Mouse (Mus musculus): ENCODE results near the gene Tgoln1. TPM values are rescaled to one million over a fixed set of nuclear protein-coding genes. Genes with fewer than 3 reads are reported as not detected.

Tgoln1 gene
- total and polyA plus RNA-seq, 2 experiments from 2014 or later: 29.8 to 36.3 TPM

DNA sequence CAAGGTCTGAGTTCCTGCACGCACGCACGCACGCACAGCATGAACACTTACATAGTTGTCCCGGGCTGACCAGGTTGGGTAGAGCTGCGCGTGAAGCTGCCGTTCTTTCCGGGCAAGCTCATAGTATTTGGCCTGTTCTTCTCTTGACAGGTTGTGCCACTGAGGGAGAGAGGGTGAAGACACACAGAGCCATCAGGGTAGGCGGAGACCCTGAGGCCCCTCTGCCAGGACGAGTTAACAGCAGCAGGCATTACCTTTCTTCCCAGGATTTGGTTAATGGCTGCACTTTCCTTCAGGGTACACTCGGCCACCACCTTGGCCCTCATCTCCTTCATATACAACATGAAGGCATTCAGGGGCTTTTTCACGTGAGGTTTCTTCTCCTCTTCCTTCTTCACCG, 14.2 kb upstream of the Tgoln1 start:
- H3K4me3 ChIP-seq (ENCODE audit: low read length): no peak overlapping the region
- no peaks in the 10 kb centered on the region for H3K36me3 ChIP-seq (ENCODE audit: insufficient read depth, low read length)
- no peak for DNase-seq (ENCODE audit: low spot score)
- no peaks in the 10 kb centered on the region for H3K27me3 ChIP-seq (ENCODE audit: insufficient read depth, low read length)
- no peak overlapping the region for H3K27ac ChIP-seq
- 86% methylated on average over 14 of the region's 14 CpGs for WGBS
- no peak overlapping the region for H3K9ac ChIP-seq (replicated peaks; ENCODE audit: low read length)
- ATAC-seq: no peak
- H3K9me3 ChIP-seq (ENCODE audit: low read length): no peaks in the 10 kb centered on the region
- no peak overlapping the region for H3K4me2 ChIP-seq (ENCODE audit: low read depth, low read length)
- TF ChIP-seq CTCF (IDR thresholded peaks at IDR 0.05; ENCODE audit: low read depth): no peak
- no peaks in the 10 kb centered on the region for H3K4me1 ChIP-seq (ENCODE audit: insufficient read depth, low read length)

DNA sequence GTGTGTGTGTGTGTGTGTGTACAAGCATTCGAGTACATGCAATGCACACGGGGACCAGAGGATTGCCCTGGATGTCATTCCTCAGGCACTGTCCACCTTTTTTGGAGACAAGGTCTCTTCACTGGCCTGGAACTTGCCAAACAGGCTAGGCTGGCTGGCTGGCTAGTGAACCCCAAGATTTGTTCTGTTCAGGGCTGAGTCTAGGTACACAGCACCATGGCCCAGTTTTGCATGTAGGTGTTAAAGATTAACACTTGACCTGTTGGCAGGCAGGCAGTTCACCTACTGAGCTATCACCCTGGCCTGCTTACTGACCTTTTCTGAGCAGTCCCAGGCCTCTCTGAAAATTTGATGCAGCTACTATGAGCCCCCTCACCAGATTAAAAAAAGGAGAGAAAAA, 13.6 kb upstream of the Tgoln1 start:
- DNase-seq (ENCODE audit: low spot score): no peak
- no peak overlapping the region for H3K9ac ChIP-seq (replicated peaks; ENCODE audit: low read length)
- H3K9me3 ChIP-seq (ENCODE audit: low read length): no peaks in the 10 kb centered on the region
- no peaks in the 10 kb centered on the region for H3K4me1 ChIP-seq (ENCODE audit: insufficient read depth, low read length)
- H3K27me3 ChIP-seq (ENCODE audit: insufficient read depth, low read length): no peaks in the 10 kb centered on the region
- no peak overlapping the region for H3K4me2 ChIP-seq (ENCODE audit: low read depth, low read length)
- TF ChIP-seq CTCF (IDR thresholded peaks at IDR 0.05; ENCODE audit: low read depth): no peak
- H3K27ac ChIP-seq: no peak overlapping the region
- H3K36me3 ChIP-seq (ENCODE audit: insufficient read depth, low read length): no peaks in the 10 kb centered on the region
- 92% methylated on average over 2 of the region's 2 CpGs for WGBS
- no peak overlapping the region for H3K4me3 ChIP-seq (ENCODE audit: low read length)
- ATAC-seq: no peak

DNA sequence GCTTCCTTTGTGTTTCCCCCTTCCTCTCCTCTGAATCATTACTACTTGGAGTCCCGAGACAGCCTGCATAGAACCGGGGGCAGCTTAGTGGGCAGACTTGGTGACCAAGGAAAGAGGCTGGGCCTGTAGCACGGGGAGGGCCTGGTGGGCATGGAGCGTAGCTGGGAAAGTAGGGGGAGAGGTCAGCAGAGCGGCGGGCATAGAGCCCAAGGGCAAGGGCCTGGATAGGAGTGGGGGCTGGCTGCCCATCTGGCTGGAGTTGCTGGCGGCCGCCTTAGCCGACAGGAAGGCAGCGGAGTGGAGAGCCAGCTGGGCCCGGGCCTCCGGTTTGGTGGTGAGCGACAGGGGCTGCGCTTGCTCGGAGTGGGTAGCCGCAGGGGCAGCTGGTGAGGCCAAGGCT, 10.5 kb upstream of the Tgoln1 start:
- H3K4me2 ChIP-seq (ENCODE audit: low read depth, low read length): no peak overlapping the region
- H3K27me3 ChIP-seq (ENCODE audit: insufficient read depth, low read length): no peaks in the 10 kb centered on the region
- no peak overlapping the region for H3K9ac ChIP-seq (replicated peaks; ENCODE audit: low read length)
- no peaks in the 10 kb centered on the region for H3K4me1 ChIP-seq (ENCODE audit: insufficient read depth, low read length)
- H3K9me3 ChIP-seq (ENCODE audit: low read length): no peaks in the 10 kb centered on the region
- H3K36me3 ChIP-seq (ENCODE audit: insufficient read depth, low read length): no peaks in the 10 kb centered on the region
- no peak for TF ChIP-seq CTCF (IDR thresholded peaks at IDR 0.05; ENCODE audit: low read depth)
- peak; percentile 69 for ATAC-seq
- peak overlapping the region; percentile 26; the same call in 1 of the 2 replicates for H3K27ac ChIP-seq
- DNase-seq (ENCODE audit: low spot score): peak; percentile 40
- no peak overlapping the region for H3K4me3 ChIP-seq (ENCODE audit: low read length)
- 61% methylated on average over 16 of the region's 16 CpGs for WGBS

DNA sequence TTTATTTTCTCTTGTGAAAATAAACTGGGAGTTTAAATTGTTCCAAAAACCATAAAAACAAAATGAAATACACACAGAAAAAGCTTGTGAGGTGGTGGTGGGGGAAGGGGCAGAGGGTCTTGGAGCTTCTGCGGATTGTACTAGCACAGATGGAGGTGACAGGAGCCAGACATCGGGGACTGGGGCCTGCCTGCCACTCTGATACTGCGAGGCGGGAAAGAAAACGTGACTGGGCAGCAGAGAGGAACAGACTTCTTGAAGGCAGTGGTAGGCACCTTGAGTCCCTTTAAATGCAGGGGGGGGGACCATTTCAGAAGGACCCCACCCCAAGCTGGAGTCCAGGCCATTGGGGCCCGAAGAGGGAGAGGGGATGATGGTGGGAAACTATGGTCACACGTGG, 9.6 kb upstream of the Tgoln1 start:
- Histone ChIP-seq H3K4me1 (ENCODE audit: insufficient read depth, low read length) (no peaks in the 10 kb centered on the region), H3K27ac (no peak overlapping the region), H3K9me3 (ENCODE audit: low read length) (no peaks in the 10 kb centered on the region), H3K9ac (replicated peaks; ENCODE audit: low read length) (no peak overlapping the region), H3K27me3 (ENCODE audit: insufficient read depth, low read length) (no peaks in the 10 kb centered on the region), H3K4me2 (ENCODE audit: low read depth, low read length) (no peak overlapping the region), H3K36me3 (ENCODE audit: insufficient read depth, low read length) (no peaks in the 10 kb centered on the region), H3K4me3 (ENCODE audit: low read length) (no peak overlapping the region)
- no peak for TF ChIP-seq CTCF (IDR thresholded peaks at IDR 0.05; ENCODE audit: low read depth)
- DNase-seq (ENCODE audit: low spot score) (no peak), ATAC-seq (no peak)
- 72% methylated on average over 7 of the region's 7 CpGs for WGBS

DNA sequence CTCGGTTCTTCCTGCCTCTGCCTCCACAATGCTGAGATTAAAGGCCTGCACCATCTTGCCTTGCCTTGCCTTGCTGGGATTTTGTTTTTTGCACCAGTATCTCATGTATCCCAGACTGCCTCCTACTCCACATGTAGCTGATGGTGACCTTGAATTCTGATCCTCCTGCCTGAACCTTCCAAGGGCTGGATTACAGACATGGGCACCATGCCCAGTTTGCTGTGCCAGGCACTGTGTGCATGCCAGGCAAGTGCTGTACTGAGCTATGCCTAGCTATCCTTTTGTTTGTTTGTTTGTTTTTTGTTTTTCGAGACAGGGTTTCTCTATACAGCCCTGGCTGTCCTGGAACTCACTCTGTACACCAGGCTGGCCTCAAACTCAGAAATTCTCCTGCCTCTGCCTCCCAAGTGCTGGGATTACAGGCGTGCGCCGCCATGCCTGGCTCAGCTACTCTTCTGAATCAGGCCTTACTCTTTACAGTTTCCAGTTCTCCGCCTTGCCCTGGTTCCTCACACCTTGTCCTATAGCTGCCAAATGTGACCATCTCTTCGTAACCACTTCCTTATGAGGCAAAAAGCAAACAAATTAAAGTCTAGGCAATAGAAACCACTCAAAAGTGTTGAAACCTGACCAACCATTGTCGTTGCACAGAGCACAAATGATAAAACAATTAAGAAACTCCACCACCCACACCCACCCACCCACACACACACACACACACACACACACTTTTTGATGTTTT, 7.0 kb upstream of the Tgoln1 start:
- DNase-seq (ENCODE audit: low spot score) (no peak), ATAC-seq (no peak)
- H3K9ac ChIP-seq (replicated peaks; ENCODE audit: low read length): no peak overlapping the region
- H3K4me1 ChIP-seq (ENCODE audit: insufficient read depth, low read length): no peaks in the 10 kb centered on the region
- no peaks in the 10 kb centered on the region for H3K27me3 ChIP-seq (ENCODE audit: insufficient read depth, low read length)
- H3K4me2 ChIP-seq (ENCODE audit: low read depth, low read length): no peak overlapping the region
- H3K27ac ChIP-seq: no peak overlapping the region
- H3K9me3 ChIP-seq (ENCODE audit: low read length): no peaks in the 10 kb centered on the region
- 89% methylated on average over 8 of the region's 8 CpGs for WGBS
- no peak overlapping the region for H3K4me3 ChIP-seq (ENCODE audit: low read length)
- no peak for TF ChIP-seq CTCF (IDR thresholded peaks at IDR 0.05; ENCODE audit: low read depth)
- H3K36me3 ChIP-seq (ENCODE audit: insufficient read depth, low read length): no peaks in the 10 kb centered on the region

DNA sequence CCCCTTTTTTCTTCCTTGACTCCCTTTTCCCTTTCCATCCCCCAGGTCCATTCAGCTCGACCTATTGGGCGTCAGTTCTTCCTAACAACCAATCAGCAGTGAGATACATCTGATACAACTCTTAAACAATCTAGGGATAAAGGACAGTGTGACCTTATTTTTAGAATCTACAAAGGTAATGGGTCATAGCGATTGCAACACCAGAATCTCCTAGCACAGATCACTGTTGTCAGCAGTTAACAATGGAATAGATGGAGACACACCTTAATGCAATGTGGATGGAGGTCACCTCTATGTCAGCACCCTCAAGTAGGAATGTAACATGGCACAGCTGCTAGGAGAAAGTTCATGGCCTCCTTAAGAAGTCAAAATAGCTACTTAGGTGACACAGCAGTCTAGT, 6.1 kb upstream of the Tgoln1 start:
- Histone ChIP-seq H3K27ac (no peak overlapping the region), H3K4me3 (ENCODE audit: low read length) (no peak overlapping the region), H3K36me3 (ENCODE audit: insufficient read depth, low read length) (no peaks in the 10 kb centered on the region), H3K4me2 (ENCODE audit: low read depth, low read length) (no peak overlapping the region), H3K9me3 (ENCODE audit: low read length) (no peaks in the 10 kb centered on the region), H3K4me1 (ENCODE audit: insufficient read depth, low read length) (no peaks in the 10 kb centered on the region), H3K9ac (replicated peaks; ENCODE audit: low read length) (no peak overlapping the region), H3K27me3 (ENCODE audit: insufficient read depth, low read length) (no peaks in the 10 kb centered on the region)
- WGBS: 41% methylated on average over 3 of the region's 3 CpGs
- DNase-seq (ENCODE audit: low spot score) (no peak), ATAC-seq (no peak)
- TF ChIP-seq CTCF (IDR thresholded peaks at IDR 0.05; ENCODE audit: low read depth): no peak

DNA sequence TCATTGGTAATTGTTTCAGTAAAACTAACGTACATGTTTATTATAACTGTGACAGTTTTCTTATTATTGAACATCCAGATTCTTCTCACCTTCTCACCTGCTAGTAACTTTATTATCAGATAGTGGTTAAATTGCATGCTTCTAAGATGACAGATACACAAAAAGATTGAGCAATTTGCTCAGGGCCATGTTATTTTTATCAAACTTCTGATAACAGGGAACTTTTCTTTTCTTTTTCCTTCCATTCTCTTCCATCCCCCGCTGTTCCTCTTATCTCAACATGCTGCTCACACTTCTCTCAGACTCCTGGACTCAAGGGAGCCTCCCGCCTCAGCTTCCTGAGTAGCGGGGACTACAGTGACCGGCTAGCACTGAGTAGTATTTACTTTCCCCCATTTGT, 4.1 kb upstream of the Tgoln1 start:
- no peak overlapping the region for H3K9ac ChIP-seq (replicated peaks; ENCODE audit: low read length)

More for the DNA sequence above, 4.1 kb upstream of the Tgoln1 start:
- H3K27ac ChIP-seq: no peak overlapping the region
- no peaks in the 10 kb centered on the region for H3K27me3 ChIP-seq (ENCODE audit: insufficient read depth, low read length)
- H3K9me3 ChIP-seq (ENCODE audit: low read length): no peaks in the 10 kb centered on the region
- no peak for DNase-seq (ENCODE audit: low spot score)
- no peak overlapping the region for H3K4me2 ChIP-seq (ENCODE audit: low read depth, low read length)
- H3K4me1 ChIP-seq (ENCODE audit: insufficient read depth, low read length): peaks cover 4% of the 10 kb centered on the region; the same call in 1 of the 2 replicates
- H3K36me3 ChIP-seq (ENCODE audit: insufficient read depth, low read length): no peaks in the 10 kb centered on the region
- WGBS: 86% methylated on average over 5 of the region's 5 CpGs
- ATAC-seq: no peak
- no peak for TF ChIP-seq CTCF (IDR thresholded peaks at IDR 0.05; ENCODE audit: low read depth)
- H3K4me3 ChIP-seq (ENCODE audit: low read length): no peak overlapping the region

Data from hindbrain, postnatal 0 days (tissue).